Mouse (Mus musculus) CD8-positive naive resting alpha-beta T cell, adult 2 months (primary cell): ENCODE measurements around the gene Ube2n.

ENCODE experiments used
- DNase-seq, 2 experiments: peaks; one replicate each; pipeline ENCODE4 v3.0.0; 2022; ENCODE audit warnings: low read depth in 2 of 2, low spot score in 2 of 2

Gene Ube2n

GRCm38 (mm10) chr10:95590196-95590595, 75.3 kb downstream of the Ube2n start:
- no peak for DNase-seq

- DNase-seq: no peak
These were observed 76.3 kb downstream of the Ube2n start for GRCm38 (mm10) chr10:95591257-95591656.

DNA sequence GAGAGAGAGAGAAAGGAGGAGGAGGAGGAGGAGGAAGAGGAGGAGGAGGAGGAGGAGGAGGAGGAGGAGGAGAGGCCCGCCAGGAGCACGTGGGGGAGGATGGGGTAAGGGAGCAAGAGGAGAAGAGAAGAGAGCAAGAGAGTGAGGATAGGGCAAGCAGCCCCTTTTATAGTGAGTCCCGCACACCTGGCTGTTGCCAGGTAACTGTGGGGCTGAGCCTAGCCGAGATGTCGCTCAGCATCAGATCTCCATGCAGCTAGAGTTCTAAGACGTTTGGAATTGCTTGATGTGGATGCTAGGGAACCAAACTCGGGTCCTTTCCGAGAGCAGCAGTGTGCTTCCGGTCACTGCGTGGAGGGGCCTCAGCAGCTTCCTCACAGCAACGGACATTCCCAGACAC, 79.5 kb downstream of the Ube2n start:
- DNase-seq: no peak
